Mouse (Mus musculus): ENCODE measurements around the gene Prrc2a. TPM values are rescaled to one million over a fixed set of nuclear protein-coding genes. Genes with fewer than 3 reads are reported as not detected.
"Not testable (repeated sequence)": the region's sequence is repeated elsewhere in the genome, so short reads cannot be mapped to it uniquely, and the experiment has no call there.

Prrc2a gene
- polyA plus RNA-seq, 1 experiment from 2014 or later: 125 TPM

DNA sequence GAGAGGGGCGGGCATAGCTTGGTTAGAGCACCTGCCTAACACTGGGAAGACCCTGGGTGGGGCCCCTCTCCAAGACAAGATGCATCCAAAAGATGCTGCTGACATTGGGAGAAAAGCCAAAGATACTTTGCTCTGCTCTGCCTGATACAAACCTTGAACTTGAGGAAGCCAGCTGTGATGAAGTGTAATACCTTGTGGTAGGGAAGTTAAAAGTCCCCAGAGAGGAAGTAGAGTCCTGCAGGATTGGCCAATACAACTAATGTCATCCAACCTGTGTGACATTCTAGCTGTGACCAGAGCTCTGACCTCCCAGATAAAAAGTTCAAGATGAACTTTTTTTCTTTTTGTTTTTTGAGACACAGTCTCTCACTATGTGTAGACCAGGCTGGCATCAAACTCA is 39.6 kb downstream of the Prrc2a start:
- Histone ChIP-seq H3K9ac (ENCODE audit: low read length) (peak overlapping the region; percentile 83; the same call in 1 of the 2 replicates), H3K27ac (ENCODE audit: low read length) (peak overlapping the region; percentile 90), H3K9me3 (replicated peaks; ENCODE audit: control insufficient read depth, low read length) (no peaks in the 10 kb centered on the region), H3K4me2 (ENCODE audit: low read depth, low read length) (peak overlapping the region; percentile 79), H3K36me3 (ENCODE audit: control insufficient read depth, insufficient read depth, low read length) (no peaks in the 10 kb centered on the region), H3K27me3 (ENCODE audit: control insufficient read depth, insufficient read depth, low read length) (no peaks in the 10 kb centered on the region), H3K4me1 (ENCODE audit: control insufficient read depth, insufficient read depth, low read length) (peaks cover 37% of the 10 kb centered on the region), H3K4me3 (replicated peaks; ENCODE audit: low read length) (no peak overlapping the region)
- ATAC-seq (ENCODE audit: insufficient read depth, low FRiP score): no peak
- WGBS: 81% methylated on average over 1 of the region's 1 CpGs

- not testable (repeated sequence) for H3K27me3 ChIP-seq (ENCODE audit: control insufficient read depth, insufficient read depth, low read length); H3K4me3 ChIP-seq (replicated peaks; ENCODE audit: low read length); H3K36me3 ChIP-seq (ENCODE audit: control insufficient read depth, insufficient read depth, low read length); H3K4me2 ChIP-seq (ENCODE audit: low read depth, low read length); H3K9ac ChIP-seq (ENCODE audit: low read length); H3K9me3 ChIP-seq (replicated peaks; ENCODE audit: control insufficient read depth, low read length); ATAC-seq (ENCODE audit: insufficient read depth, low FRiP score)
- Histone ChIP-seq H3K27ac (ENCODE audit: low read length) (peak overlapping the region; percentile 90; the same call in 1 of the 2 replicates), H3K4me1 (ENCODE audit: control insufficient read depth, insufficient read depth, low read length) (peaks cover 42% of the 10 kb centered on the region)
- WGBS: 90% methylated on average over 12 of the region's 12 CpGs
Observed at GRCm38 (mm10) chr17:35124261-35124896, 40.3 kb downstream of the Prrc2a start.

DNA sequence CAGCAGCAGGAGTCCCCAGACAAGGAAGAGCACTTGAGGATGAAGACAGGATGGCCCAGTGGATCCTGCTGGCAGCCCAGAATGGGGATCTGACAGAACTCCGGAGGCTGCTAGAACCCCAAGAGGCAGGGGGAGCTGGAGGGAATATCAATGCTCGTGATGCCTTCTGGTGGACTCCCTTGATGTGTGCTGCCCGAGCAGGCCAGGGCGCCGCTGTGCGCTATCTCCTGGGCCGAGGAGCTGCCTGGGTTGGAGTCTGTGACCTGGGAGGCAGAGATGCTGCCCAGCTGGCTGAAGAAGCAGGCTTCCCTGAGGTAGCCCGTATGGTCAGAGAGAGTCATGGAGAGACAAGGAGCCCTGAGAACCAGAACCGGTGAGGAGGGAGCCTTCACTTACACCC is 41.4 kb downstream of the Prrc2a start:
- peaks cover 40% of the 10 kb centered on the region for H3K4me1 ChIP-seq (ENCODE audit: control insufficient read depth, insufficient read depth, low read length)
- H3K36me3 ChIP-seq (ENCODE audit: control insufficient read depth, insufficient read depth, low read length); ATAC-seq (ENCODE audit: insufficient read depth, low FRiP score); H3K4me2 ChIP-seq (ENCODE audit: low read depth, low read length); H3K9me3 ChIP-seq (replicated peaks; ENCODE audit: control insufficient read depth, low read length); H3K27me3 ChIP-seq (ENCODE audit: control insufficient read depth, insufficient read depth, low read length); H3K4me3 ChIP-seq (replicated peaks; ENCODE audit: low read length); H3K27ac ChIP-seq (ENCODE audit: low read length); H3K9ac ChIP-seq (ENCODE audit: low read length): not testable (repeated sequence)
- WGBS: 90% methylated on average over 9 of the region's 9 CpGs

- H3K4me1 ChIP-seq (ENCODE audit: control insufficient read depth, insufficient read depth, low read length): peaks cover 31% of the 10 kb centered on the region
- no peak; the same call in 1 of the 2 replicates for ATAC-seq (ENCODE audit: insufficient read depth, low FRiP score)
- peak within 1 kb of the TSS; percentile 97 for H3K4me2 ChIP-seq (ENCODE audit: low read depth, low read length)
- H3K9ac ChIP-seq (ENCODE audit: low read length): peak within 1 kb of the TSS; percentile 89
- 0 out of 2 replicates have a peak, but pooled peaks cover 13% of the 10 kb centered on the region for H3K36me3 ChIP-seq (ENCODE audit: control insufficient read depth, insufficient read depth, low read length)
- H3K9me3 ChIP-seq (replicated peaks; ENCODE audit: control insufficient read depth, low read length): no peaks in the 10 kb centered on the region
- peak within 1 kb of the TSS; percentile 61 for H3K4me3 ChIP-seq (replicated peaks; ENCODE audit: low read length)
- H3K27me3 ChIP-seq (ENCODE audit: control insufficient read depth, insufficient read depth, low read length): no peaks in the 10 kb centered on the region
- H3K27ac ChIP-seq (ENCODE audit: low read length): peak within 1 kb of the TSS; percentile 95
- 1% methylated on average over 19 of the region's 19 CpGs for WGBS
Observed at GRCm38 (mm10) chr17:35121871-35122303, 42.8 kb downstream of the Prrc2a start, which contains the start of gene Csnk2b. Gene Csnk2b, minus strand, starts transcription at chr17:35122053.

DNA sequence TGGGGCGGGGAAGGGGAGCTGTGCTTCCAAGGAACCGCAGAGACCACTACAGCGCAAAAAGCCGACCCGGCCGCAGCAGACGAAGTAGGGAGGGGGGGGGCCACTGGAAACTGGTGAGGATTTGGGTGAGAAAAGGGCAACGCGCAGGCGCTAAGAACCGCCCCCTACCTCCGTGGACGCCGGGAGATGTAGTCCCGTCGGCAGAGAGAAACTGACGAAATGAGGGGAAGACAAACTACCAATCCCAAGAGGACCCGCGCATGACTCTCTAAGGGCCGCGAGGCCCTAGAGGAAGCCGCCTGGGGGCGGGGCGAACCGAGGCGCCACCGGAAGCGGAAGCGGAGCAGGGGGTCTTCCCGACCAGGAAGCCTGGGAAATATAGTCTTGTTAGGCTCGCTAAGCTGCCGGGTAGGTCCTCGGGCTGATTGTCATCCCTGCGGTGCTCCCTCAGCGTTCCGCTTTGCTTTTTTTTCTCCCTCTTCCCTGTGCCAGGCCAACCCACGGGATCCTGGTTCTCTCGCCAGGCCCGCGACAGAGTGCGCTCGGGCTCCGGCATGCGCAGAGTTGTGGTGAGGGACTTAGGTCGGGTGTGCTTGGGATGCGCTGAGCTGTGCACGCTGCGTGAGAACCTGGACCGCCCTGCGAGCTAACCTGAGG is 43.4 kb downstream of the Prrc2a start, which contains the start of gene Gpank1:
Gpank1 (plus strand) TSS at position 313 of the 657 bp plus-strand sequence.
- Histone ChIP-seq H3K36me3 (ENCODE audit: control insufficient read depth, insufficient read depth, low read length) (0 out of 2 replicates have a peak, but pooled peaks cover 13% of the 10 kb centered on the region), H3K9me3 (replicated peaks; ENCODE audit: control insufficient read depth, low read length) (no peaks in the 10 kb centered on the region), H3K27me3 (ENCODE audit: control insufficient read depth, insufficient read depth, low read length) (no peaks in the 10 kb centered on the region), H3K9ac (ENCODE audit: low read length) (peak within 1 kb of the TSS; percentile 89), H3K4me3 (replicated peaks; ENCODE audit: low read length) (peak within 1 kb of the TSS; percentile 61), H3K4me2 (ENCODE audit: low read depth, low read length) (peak within 1 kb of the TSS; percentile 97), H3K27ac (ENCODE audit: low read length) (peak within 1 kb of the TSS; percentile 95), H3K4me1 (ENCODE audit: control insufficient read depth, insufficient read depth, low read length) (peaks cover 28% of the 10 kb centered on the region)
- under 1% methylated on average over 50 of the region's 50 CpGs for WGBS
- peak; percentile 96 for ATAC-seq (ENCODE audit: insufficient read depth, low FRiP score)

DNA sequence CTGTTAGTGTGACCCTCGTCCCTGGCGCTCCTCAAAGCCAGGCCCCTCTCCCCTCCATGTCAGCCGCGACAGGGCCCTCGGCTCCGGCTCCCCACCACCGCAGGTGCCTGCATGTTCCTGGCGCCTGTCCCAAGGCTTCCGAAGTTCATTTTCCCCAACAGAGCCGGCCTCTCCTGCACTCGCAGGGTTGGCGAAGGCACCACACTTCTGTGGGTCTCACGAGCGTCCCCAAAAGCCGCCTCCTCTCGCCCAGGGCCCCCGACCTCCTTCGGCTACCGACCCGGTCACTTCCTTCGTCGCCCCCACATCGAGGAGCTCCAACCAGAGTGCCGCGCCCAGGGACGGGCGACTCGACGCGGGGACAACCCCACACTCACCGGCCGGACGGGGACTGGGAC is 44.0 kb downstream of the Prrc2a start:
- H3K4me3 ChIP-seq (replicated peaks; ENCODE audit: low read length): peak overlapping the region; percentile 61
- ATAC-seq (ENCODE audit: insufficient read depth, low FRiP score): no peak; the same call in 1 of the 2 replicates
- 0 out of 2 replicates have a peak, but pooled peaks cover 13% of the 10 kb centered on the region for H3K36me3 ChIP-seq (ENCODE audit: control insufficient read depth, insufficient read depth, low read length)
- H3K9me3 ChIP-seq (replicated peaks; ENCODE audit: control insufficient read depth, low read length): no peaks in the 10 kb centered on the region
- peak overlapping the region; percentile 88 for H3K9ac ChIP-seq (ENCODE audit: low read length)
- peak overlapping the region; percentile 75 for H3K4me2 ChIP-seq (ENCODE audit: low read depth, low read length)
- peak overlapping the region; percentile 30; the same call in 1 of the 2 replicates for H3K27ac ChIP-seq (ENCODE audit: low read length)
- H3K27me3 ChIP-seq (ENCODE audit: control insufficient read depth, insufficient read depth, low read length): no peaks in the 10 kb centered on the region
- peaks cover 28% of the 10 kb centered on the region for H3K4me1 ChIP-seq (ENCODE audit: control insufficient read depth, insufficient read depth, low read length)
- under 1% methylated on average over 33 of the region's 33 CpGs for WGBS

DNA sequence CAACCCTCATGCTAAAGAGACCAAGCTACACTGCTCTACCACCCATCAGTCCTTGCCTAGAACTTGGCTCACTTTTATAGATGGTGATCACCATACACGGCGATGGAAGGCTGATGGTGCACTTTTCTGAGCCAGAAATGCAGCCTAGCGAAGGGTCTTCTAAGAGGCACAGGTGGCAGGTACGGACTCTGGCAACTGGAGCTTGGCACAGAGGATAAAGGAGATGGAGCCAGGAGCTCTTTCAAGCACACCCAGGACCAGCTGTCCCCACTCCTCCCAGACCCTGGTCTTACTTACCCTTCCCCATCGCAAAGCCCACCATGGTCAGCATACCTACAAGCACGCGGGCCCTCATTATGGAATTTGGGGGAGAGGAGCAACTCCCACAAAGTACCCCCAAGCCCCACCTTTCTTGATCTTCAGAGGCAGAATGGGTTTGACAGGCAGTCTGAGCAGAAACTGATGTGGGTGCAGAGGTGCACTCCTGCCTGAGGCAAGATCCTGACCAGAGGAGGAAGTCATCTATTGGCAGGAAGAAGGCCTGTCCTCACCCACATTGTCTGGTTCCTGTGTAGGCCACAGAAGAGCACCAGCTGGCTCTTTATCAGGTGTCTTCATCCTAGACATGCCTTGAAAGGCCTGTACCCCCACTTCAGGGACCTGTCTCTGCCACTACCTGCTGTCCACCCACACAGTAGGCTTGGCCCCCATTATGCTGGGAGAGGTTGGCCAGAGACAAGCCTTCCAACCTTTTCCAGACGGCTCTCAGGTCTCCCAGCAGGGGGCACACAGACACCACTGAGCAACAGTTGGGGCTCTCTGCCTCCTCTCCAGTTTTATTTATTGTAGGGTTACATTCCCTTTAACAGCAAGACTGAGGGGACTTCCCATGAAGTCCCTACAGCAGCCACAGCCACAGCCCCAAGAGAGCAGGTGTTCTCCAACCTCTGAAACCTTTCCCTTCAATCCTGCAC is 49.4 kb downstream of the Prrc2a start, which contains the start of gene Ly6g5b:
Ly6g5b (minus strand) TSS at position 383 of the 974 bp plus-strand sequence.
- 85% methylated on average over 8 of the region's 8 CpGs for WGBS
- H3K4me1 ChIP-seq (ENCODE audit: control insufficient read depth, insufficient read depth, low read length): peaks cover 8% of the 10 kb centered on the region
- H3K27me3 ChIP-seq (ENCODE audit: control insufficient read depth, insufficient read depth, low read length): no peaks in the 10 kb centered on the region
- H3K9me3 ChIP-seq (replicated peaks; ENCODE audit: control insufficient read depth, low read length): no peaks in the 10 kb centered on the region
- H3K36me3 ChIP-seq (ENCODE audit: control insufficient read depth, insufficient read depth, low read length): peaks cover 13% of the 10 kb centered on the region; the same call in 1 of the 2 replicates
- no peak within 1 kb of the TSS for H3K4me2 ChIP-seq (ENCODE audit: low read depth, low read length)
- H3K27ac ChIP-seq (ENCODE audit: low read length): no peak within 1 kb of the TSS
- ATAC-seq (ENCODE audit: insufficient read depth, low FRiP score): no peak
- no peak within 1 kb of the TSS for H3K9ac ChIP-seq (ENCODE audit: low read length)
- H3K4me3 ChIP-seq (replicated peaks; ENCODE audit: low read length): no peak within 1 kb of the TSS

GRCm38 (mm10) chr17:35111774-35112173 is 52.9 kb downstream of the Prrc2a start:
- no peak for ATAC-seq (ENCODE audit: insufficient read depth, low FRiP score)
- Histone ChIP-seq H3K4me1 (ENCODE audit: control insufficient read depth, insufficient read depth, low read length) (no peaks in the 10 kb centered on the region), H3K27ac (ENCODE audit: low read length) (no peak overlapping the region), H3K36me3 (ENCODE audit: control insufficient read depth, insufficient read depth, low read length) (no peaks in the 10 kb centered on the region; the same call in 1 of the 2 replicates), H3K9me3 (replicated peaks; ENCODE audit: control insufficient read depth, low read length) (no peaks in the 10 kb centered on the region), H3K27me3 (ENCODE audit: control insufficient read depth, insufficient read depth, low read length) (no peaks in the 10 kb centered on the region), H3K4me3 (replicated peaks; ENCODE audit: low read length) (no peak overlapping the region), H3K4me2 (ENCODE audit: low read depth, low read length) (no peak overlapping the region), H3K9ac (ENCODE audit: low read length) (no peak overlapping the region)
- 70% methylated on average over 9 of the region's 9 CpGs for WGBS

Measured in stomach, embryonic 16.5 days (tissue).